Mouse (Mus musculus): ENCODE results near the gene Grip1.

Grip1 gene

DNA sequence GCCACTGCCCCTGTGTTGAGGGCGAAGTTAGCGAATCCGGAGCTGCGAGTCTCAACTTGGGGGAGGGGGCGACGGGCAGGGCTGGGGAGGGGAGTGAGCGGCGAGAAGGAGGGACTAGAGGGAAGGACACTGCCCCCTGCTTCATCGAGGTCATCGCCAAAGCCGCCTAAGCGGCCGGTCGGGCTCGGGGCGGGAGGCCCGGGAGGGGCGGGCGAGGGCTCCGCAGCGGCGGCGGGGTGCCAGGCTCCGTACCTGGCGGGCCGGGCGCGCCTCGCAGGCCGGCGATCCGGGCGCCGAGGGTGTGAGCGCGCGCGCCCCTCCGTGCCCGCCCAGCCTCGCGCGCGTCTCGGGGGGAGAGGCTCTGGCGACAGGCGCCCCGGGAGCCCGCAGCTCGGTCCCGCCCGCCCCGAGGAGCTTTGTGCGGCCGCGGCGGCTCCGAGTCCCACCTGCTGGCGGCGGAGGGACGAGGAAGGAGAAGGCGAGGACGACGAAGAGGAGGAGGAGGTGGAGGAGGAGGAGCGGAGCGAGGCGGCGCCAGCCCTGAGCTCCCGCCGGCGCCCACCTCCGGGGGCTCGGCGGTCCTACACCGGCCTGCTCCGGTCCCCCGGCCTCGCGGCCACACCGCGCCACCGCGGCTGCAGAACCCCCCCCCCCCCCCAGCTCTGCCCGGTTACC is at the start of gene Grip1:
Gene Grip1, plus strand, starts transcription at position 400 of the 675 bp plus-strand sequence.
- DNase-seq (ENCODE audit: low read depth), result no peak

- DNase-seq (ENCODE audit: low read depth), result no peak
Measured at GRCm38 (mm10) chr10:119405103-119405502, 48.5 kb upstream of the Grip1 start.

DNA sequence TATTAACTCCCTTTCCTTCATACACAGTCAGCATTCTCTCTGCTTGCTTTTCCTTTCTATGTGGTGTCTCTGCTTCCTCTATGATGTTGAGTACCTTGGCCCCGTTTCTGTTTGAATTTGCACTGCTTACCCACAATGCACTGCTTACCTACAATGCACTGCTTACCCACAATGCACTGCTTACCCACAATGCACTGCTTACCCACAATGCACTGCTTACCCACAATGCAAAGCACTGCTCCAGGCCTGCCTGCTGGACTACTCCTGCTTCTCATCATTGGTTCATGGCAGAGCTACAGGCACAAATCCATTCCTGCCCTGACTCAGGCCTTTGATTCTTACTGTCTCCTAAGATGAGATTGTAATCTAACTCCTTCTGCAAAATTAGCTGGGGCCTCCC is 48.0 kb upstream of the Grip1 start:
- no peak for DNase-seq (ENCODE audit: low read depth)

- no peak for DNase-seq (ENCODE audit: low read depth)
Measured at GRCm38 (mm10) chr10:119408327-119408726, 45.3 kb upstream of the Grip1 start.

GRCm38 (mm10) chr10:119413238-119413637 is 40.4 kb upstream of the Grip1 start:
- DNase-seq (ENCODE audit: low read depth), result no peak

- no peak for DNase-seq (ENCODE audit: low read depth)
Measured at GRCm38 (mm10) chr10:119415106-119415505, 38.5 kb upstream of the Grip1 start.

GRCm38 (mm10) chr10:119421418-119421817 is 32.2 kb upstream of the Grip1 start:
- DNase-seq (ENCODE audit: low read depth), result no peak

GRCm38 (mm10) chr10:119423821-119424534 is 29.7 kb upstream of the Grip1 start:
- DNase-seq (ENCODE audit: low read depth), result no peak

- DNase-seq (ENCODE audit: low read depth), result no peak
Measured at GRCm38 (mm10) chr10:119427653-119428052, 26.0 kb upstream of the Grip1 start.

DNA sequence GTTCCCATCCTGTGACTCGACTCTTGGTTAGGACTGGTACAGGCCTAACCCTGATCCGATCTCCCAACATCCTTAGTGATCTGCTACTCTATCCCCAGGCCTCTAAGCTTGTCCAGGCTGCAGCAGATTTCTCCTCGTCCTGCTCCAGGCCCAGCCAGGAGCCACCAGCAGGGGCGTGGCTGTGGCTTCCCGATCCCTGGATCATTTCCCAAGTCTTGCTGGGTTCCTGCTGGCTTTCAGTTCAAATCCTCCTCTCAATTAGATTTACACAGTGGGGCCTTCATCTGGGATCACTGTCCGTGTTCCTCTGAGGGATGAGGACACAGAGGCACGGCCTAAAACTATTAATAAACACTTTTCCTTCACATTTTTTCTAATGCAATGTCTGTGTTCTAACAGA is 25.5 kb upstream of the Grip1 start:
- no peak for DNase-seq (ENCODE audit: low read depth)

- no peak for DNase-seq (ENCODE audit: low read depth)
Measured at GRCm38 (mm10) chr10:119430240-119430639, 23.4 kb upstream of the Grip1 start.

GRCm38 (mm10) chr10:119431801-119432200 is 21.8 kb upstream of the Grip1 start:
- DNase-seq (ENCODE audit: low read depth), result no peak

GRCm38 (mm10) chr10:119435818-119436217 is 17.8 kb upstream of the Grip1 start:
- no peak for DNase-seq (ENCODE audit: low read depth)

- DNase-seq (ENCODE audit: low read depth), result no peak
Measured at GRCm38 (mm10) chr10:119437319-119437718, 16.3 kb upstream of the Grip1 start.

GRCm38 (mm10) chr10:119441743-119442142 is 11.9 kb upstream of the Grip1 start:
- DNase-seq (ENCODE audit: low read depth), result no peak

DNA sequence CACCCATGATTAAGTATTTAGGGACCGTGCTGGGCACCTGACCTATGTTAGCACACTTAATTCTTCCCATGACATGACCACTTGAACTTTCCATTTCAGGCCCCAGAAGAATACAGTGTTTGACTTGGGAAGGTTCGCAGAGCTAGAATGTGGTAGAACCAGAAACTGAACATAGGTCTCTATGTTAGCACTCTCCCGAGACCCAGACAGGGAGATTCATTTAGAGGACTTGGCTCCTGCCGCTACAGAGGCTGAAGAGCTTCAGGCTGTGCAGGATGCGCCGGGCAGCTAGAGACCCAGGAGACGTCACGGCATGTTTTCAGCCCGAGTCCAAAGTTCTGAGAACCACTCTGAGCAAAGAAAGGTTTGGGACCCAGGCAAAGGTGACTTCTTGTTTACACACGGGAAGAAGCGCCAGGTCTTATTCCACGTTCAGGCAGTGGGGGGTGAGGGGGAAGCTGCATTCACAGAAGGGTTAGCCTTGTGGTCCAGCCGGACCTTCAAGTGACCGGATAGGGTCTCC is 6.2 kb upstream of the Grip1 start:
- DNase-seq (ENCODE audit: low read depth), result no peak

- DNase-seq (ENCODE audit: low read depth), result no peak
Measured at GRCm38 (mm10) chr10:119447930-119448329, 5.7 kb upstream of the Grip1 start.

DNA sequence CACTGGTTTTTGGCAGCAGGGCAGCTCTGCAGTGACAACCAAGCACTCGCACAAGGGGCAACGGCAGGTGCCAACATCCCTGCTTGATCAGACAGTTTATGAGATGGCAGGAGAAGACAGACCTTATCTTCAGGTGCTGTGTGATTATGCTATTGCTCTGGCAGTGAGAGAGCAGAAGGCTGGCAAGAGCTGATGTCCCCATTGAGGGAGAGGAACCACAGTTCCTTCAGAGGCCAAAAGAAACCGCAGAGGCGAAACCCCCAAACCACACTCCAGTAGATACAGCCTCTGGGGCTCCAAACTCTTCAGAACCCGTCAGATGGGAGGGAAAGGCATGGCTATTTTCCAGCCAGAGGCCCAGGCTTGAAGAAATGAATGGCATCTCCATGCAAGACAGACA is 932 bp upstream of the Grip1 start:
- no peak for DNase-seq (ENCODE audit: low read depth)

DNA sequence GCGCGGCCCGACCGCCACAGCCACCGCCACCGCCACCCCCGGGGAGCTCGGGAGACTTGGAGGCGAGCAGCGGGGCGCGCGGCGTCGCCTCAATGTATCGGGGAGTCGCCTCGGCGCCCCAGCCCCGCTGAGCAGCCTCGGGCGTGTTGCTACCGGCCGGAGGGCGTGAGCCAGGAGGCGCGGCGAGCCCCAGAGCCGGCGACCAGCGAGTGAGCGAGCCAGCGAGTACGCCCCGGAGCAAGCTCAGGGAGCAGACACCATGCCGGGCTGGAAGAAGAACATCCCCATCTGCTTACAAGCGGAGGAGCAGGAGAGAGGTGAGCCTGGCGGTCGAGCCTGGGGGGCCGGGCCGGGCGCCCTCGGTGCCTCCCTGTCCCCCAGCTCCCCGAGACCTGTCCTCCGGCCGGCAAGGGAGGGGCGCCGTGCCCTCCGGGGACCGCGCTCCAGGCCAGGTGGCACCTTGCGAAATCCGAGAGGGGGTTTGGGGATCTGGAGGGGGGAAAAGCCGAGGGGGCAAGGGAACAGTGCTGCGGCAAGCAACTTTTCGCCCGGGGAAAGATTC is 557 bp downstream of the Grip1 start:
- DNase-seq (ENCODE audit: low read depth), result no peak

DNA sequence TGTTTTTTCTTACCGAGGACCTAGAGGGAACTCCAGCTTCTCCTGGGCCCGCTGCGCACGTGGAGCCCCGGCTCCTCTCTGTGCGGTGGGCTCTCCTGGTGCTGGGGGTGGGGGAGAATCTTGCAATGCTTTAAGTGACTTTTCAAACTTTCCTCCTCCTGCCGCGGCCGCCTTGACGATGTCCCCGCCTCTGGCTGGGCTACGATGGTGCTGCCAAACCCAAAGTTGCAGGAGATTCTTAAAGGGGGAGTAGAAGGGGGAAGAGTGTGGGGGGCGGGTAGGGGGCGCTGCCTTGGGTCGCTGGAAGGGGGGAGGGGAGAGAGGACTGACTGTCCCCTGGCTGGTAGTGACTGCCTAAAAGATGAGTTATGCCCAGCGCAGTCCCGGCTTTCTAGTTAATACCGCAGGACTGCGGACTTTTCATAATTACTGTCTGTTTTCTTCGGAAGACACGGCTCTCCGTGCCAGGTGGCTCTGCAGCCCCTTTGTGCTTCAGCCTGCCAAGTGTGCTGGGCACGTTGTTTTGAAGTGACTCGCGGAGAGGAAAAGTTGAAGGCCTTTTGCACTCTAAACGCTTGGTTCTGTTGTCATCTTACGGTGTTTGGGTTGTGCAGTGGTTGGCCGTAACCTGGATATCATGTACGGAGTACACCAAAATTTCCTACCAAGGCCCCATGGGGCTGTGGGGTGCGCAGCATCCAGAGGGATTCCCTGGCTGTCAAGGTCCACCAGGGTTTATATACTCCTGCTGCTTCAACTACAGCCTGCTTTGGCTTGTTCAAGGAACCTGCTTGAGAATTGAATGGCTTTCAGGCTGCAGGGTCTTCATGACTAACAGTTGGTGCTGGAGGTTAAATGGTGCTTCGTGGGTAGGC is 1.3 kb downstream of the Grip1 start:
- DNase-seq (ENCODE audit: low read depth), result no peak

- no peak for DNase-seq (ENCODE audit: low read depth)
Measured at GRCm38 (mm10) chr10:119455543-119455940, 1.9 kb downstream of the Grip1 start.

GRCm38 (mm10) chr10:119457121-119457520 is 3.5 kb downstream of the Grip1 start:
- no peak for DNase-seq (ENCODE audit: low read depth)

Data from c-Kit-positive CD71-negative TER-119-negative erythroid progenitor cells, embryonic 14.5 days (primary cell).